Comparison of ENCODE assay signal across 8 mouse cellular contexts in the genomic region with DNA sequence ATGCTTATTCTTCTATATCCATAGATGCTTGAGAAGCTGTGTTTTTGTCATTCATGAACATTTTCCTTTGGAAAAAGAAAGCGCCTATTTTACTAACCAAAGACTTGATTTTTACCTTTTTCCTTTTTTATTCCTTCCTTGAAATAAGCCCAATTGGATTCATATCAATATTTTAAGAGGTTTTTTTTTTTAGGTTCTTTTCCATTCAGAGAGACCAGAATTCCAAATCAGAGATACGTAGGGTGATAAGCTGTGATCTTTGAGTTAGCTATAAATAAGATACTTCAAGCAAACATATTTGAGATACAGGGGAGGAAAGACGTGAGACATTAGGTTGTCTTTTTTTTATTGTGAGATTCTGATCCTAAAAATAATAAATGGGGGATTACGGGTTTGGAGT. TPM values are rescaled to one million over a fixed set of nuclear protein-coding genes. Genes with fewer than 3 reads are reported as not detected.
DNase-seq lines count a peak whose midpoint lies in the region; ATAC-seq lines count a peak whose summit lies in the region.

TSS of gene Cpeb4 (plus strand) at position 301 of the 400 bp plus-strand sequence.

- intact Hi-C loops in gastrocnemius, postnatal 36 days (cut with DNase I), result loop anchor here (5.0 kb wide), 3 partner anchors 40 to 195 kb away; no protein-coding TSS in a partner anchor

- H3K4me2 ChIP-seq in midbrain, embryonic 16.5 days (ENCODE audit: low read length), result peak within 1 kb of the TSS; percentile 95

- peak within 1 kb of the TSS; percentile 94 for H3K4me3 ChIP-seq in midbrain, embryonic 16.5 days (ENCODE audit: low read depth, low read length)

- H3K9me3 ChIP-seq in midbrain, embryonic 16.5 days (replicated peaks; ENCODE audit: control insufficient read depth, low read length, poor library complexity, severe bottlenecking), result no peaks in the 10 kb centered on the region

- ATAC-seq in midbrain, embryonic 16.5 days, result no peak

- no peaks in the 10 kb centered on the region for H3K27me3 ChIP-seq in midbrain, embryonic 16.5 days (ENCODE audit: control insufficient read depth, insufficient read depth, low read depth, low read length)

- peaks cover 24% of the 10 kb centered on the region for H3K4me1 ChIP-seq in midbrain, embryonic 16.5 days (ENCODE audit: control insufficient read depth, insufficient read depth, low read length)

- peak within 1 kb of the TSS; percentile 98 for H3K27ac ChIP-seq in midbrain, embryonic 16.5 days (ENCODE audit: low read length)

- 66% methylated on average over 4 of the region's 4 CpGs for WGBS in midbrain, embryonic 16.5 days

- no peak for DNase-seq in heart, adult 18-20 months
- DNase-seq in heart, adult 11 months, result no peak
- no peak for DNase-seq in adrenal gland, postnatal 36 days
- DNase-seq in gastrocnemius, postnatal 36 days, result no peak
- DNase-seq in layer of hippocampus, postnatal 14 days (ENCODE audit: low spot score in 2 of 2), result no peak
- no peak for DNase-seq in right cerebral cortex, postnatal 36 days (ENCODE audit: low spot score in 2 of 2)
- no peak for DNase-seq in thymus, postnatal 0 days (ENCODE audit: low spot score)

- H3K9ac ChIP-seq in midbrain, embryonic 16.5 days (ENCODE audit: low read depth, low read length), result peak within 1 kb of the TSS; percentile 93

- H3K36me3 ChIP-seq in midbrain, embryonic 16.5 days (ENCODE audit: control insufficient read depth, insufficient read depth, low read length), result no peaks in the 10 kb centered on the region

RNA-seq across cellular contexts. Expression of gene Cpeb4, which starts in this region (rescaled TPM):
- 100 to 1,000 TPM; 103 to 109 TPM for total RNA-seq in heart, adult 18-20 months (2021)
- total RNA-seq in adrenal gland, postnatal 36 days (2021), result 100 to 1,000 TPM; 136 to 373 TPM
- total RNA-seq in gastrocnemius, postnatal 36 days (2021), result 10 to 100 TPM; 69.8 to 83.8 TPM
- total RNA-seq in layer of hippocampus, postnatal 14 days (2021), result 100 to 1,000 TPM; 125 to 140 TPM
- 20.1 and 21.3 TPM in 2 replicates for polyA plus RNA-seq in midbrain, embryonic 16.5 days (2015; fragmentation: Nextera tagmentation; extraction: Ambion mirVana)
- polyA plus RNA-seq in thymus, postnatal 0 days (2015; fragmentation: Nextera tagmentation; extraction: Ambion mirVana), result 3.8 and 4.9 TPM in 2 replicates
